Mouse (Mus musculus) lung, postnatal 10 days (tissue): ENCODE measurements at regions not wholly inside any gene's neighbourhood (a gene's known extent, or its start where the extent isn't known, plus 50 kb on each side); places are given as distances from the start of the nearest gene placed in this dataset.

ENCODE experiments used
- DNase-seq: peaks from one replicate; pipeline ENCODE4 v3.0.0; 2021

- no peak for DNase-seq
Observed at GRCm38 (mm10) chr12:92589725-92590124, 740.8 kb upstream of the Sel1l start.

GRCm38 (mm10) chr12:92589305-92589704 lies 740.3 kb upstream of the Sel1l start:
- no peak for DNase-seq

- no peak for DNase-seq
Observed at GRCm38 (mm10) chr12:92578596-92578995, 729.6 kb upstream of the Sel1l start.
